Mouse (Mus musculus) thymus, postnatal 36 days (tissue): ENCODE results near the gene F8a.
"Not testable (repeated sequence)": the region's sequence is repeated elsewhere in the genome, so short reads cannot be mapped to it uniquely, and the experiment has no call there.

Experiments used
- DNase-seq, 2 experiments: peaks; one replicate each; pipeline ENCODE4 v3.0.0; 2022; ENCODE audit warnings: mixed read lengths in 2 of 2

The F8a gene

DNA sequence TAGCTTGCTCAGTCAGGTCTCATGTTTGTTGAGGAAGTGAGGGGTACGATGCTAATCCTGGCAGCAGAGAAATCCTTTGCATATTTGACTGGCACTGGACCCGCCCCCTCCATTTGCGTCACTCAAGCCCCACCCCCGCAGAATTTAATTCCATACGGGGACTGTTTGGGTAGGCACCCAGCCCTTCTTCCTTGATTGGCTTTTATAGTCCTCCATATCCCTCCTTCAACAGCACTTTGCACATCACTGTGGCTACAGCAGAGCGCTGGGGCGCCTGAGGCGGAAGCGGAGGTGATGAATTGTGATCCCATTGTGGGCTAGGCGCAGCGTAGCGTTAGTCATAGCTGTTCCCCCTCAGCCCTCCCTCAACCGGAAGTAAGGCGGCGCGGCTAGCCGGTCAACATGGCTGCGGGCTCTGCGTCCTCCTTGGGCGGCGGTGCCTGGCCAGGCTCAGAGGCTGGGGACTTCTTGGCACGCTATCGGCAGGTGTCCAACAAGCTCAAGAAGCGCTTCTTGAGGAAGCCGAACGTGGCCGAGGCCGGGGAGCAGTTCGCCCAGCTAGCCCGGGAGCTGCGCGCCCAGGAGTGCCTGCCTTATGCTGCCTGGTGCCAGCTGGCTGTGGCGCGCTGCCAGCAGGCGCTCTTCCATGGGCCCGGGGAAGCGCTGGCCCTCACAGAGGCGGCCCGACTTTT lies at the start of gene F8a:
F8a (plus strand) TSS at position 378 of the 692 bp plus-strand sequence.
- DNase-seq, result peak; percentile 77 to 81

DNA sequence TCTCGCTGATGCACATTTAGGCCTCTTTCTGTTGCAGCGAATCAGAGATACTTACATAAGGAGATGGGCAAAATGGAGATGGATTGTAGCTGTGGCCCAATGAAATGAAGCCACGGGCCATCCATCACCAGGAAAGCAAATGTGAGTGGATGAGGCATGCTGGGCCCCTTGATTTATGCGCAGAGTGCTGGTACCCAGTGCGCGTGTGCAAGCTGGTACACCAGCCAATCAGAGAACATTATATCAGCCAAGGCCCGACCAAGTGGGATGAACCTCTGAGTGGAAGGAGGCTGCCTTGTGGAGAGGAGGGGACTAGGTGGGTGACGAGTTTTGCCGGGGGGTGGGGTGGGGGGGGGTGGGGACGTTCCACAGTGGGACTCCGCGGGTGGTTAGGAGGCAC lies 36.2 kb upstream of the F8a start, which contains the start of gene Xlr3b:
Xlr3b (plus strand) TSS at position 274 of the 400 bp plus-strand sequence.
- DNase-seq, result peak; percentile 7 to 30

DNA sequence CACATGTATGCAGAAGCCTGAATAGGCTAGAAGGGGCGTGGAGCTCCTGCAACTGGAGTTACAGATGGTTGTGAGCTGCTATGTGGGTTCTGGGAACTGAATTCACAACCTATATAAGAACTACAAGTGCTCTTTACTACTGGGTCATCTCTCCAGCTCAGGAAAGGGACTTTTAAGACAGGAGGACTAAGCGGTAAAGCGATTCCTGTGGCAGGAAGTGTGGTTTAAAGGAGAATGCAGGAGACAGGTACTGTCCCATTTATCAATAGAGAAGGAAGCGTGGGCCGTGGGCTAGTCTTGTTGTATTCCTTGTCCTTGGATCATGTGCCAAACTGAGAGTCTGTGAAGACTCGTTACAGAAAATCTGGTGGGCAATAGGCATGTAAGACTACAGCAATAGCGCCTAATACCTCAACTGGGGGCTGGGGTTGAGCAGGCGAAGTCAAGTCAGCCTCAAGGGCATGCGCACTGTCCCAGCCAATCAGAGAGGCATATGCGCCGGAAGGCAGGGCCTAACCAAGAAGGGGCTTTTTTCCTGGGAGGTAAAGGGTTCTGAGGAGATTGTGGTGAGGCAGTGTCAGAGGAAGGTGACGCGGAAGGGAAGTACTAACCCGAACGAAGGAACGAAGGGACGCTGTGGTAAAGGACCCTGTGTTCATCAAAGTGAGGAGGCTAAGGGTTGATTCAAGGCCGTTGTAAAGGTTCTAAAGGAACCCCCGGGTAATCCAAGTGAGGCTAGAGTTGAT lies 14.1 kb upstream of the F8a start, which contains the start of gene Xlr4b:
Xlr4b (plus strand) TSS at position 515 of the 746 bp plus-strand sequence.
- DNase-seq, result peak; percentile 29 to 40

DNA sequence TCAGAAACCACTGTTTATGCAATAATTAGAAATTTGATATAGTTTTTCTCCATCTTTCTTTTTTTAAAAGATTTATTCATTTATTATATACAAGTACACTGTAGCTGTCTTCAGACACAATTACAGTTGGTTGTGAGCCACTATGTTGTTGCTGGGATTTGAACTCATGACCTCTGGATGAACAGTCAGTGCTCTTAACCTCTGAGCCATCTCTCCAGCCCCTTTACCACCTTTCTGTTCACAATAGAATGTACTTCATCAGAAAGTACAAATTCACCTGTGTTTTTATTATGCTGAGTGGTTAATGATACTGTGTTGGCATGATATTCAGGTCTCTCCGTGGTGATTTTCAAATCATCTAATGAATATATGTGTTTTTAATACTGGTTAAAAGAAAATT lies 2.7 kb upstream of the F8a start:
- DNase-seq, result no peak

DNA sequence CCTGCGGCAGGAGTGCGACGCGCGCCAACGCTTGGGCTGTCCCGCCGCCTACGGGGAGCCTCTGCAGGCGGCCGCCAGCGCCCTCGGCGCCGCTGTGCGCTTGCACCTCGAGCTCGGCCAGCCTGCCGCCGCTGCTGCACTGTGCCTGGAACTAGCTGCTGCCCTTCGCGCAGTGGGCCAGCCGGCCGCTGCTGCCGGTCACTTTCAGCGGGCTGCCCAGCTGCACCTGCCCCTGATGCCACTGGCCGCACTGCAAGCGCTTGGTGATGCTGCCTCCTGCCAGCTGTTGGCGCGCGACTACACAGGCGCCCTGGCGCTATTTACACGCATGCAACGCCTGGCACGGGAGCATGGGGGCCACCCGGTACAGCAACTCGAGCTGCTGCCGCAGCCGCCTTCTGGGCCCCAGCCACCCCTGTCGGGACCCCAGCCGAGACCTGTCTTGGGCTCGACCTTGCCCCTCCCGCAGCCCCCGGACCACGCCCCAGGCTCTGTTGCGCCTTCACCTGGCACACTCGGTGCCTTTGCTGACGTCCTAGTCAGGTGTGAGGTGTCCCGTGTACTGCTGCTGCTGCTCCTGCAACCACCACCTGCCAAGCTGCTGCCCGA lies 619 bp downstream of the F8a start:
- DNase-seq, result peak; percentile 67 to 75

DNA sequence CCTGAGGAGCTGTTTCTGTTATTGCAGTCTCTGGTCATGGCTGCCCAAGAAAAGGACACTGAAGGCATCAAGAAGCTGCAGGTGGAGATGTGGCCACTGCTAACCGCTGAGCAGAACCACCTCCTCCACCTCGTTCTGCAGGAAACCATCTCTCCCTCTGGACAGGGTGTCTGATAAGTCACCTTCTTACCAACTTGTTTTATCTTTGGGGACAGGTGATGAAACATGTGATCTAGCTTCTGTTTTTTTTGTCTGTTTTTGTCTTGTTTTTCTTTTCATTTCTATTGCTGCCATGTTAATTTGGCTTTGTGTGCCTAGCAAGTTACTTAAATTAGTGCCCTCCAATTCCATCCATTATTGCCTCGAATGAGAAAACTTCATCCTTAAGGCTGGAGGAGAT lies 1.2 kb downstream of the F8a start:
- no peak for DNase-seq

DNA sequence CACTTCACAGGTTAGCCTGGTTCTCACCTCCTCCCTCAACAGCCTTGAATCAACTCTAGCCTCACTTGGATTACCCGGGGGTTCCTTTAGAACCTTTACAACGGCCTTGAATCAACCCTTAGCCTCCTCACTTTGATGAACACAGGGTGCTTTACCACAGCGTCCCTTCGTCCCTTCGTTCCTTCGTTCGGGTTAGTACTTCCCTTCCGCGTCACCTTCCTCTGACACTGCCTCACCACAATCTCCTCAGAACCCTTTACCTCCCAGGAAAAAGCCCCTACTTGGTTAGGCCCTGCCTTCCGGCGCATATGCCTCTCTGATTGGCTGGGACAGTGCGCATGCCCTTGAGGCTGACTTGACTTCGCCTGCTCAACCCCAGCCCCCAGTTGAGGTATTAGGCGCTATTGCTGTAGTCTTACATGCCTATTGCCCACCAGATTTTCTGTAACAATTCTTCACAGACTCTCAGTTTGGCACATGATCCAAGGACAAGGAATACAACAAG lies 14.8 kb downstream of the F8a start, which contains the start of gene Xlr4c:
Xlr4c (minus strand) TSS at position 310 of the 505 bp plus-strand sequence.
- DNase-seq, result peak; percentile 6 to 58

DNA sequence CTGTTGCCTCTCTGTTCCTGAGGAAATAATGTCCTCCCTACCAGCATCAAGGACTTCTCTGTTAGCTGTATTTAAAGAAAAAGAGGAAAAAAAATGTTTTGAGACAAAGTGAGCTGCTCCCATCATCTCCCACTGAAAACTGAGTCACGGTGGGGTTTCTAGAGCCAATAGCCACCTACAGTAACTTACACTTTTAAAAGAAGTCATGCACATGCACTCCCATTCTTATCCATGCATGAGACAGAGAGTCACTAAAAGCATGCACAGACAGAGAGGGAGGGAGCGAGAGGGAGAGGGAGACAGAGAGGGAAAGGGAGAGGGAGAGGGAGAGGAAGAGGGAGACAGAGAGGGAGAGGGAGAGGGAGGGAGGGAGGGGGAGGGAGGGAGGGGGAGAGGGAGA lies 34.3 kb downstream of the F8a start:
- DNase-seq, result not testable (repeated sequence)

DNA sequence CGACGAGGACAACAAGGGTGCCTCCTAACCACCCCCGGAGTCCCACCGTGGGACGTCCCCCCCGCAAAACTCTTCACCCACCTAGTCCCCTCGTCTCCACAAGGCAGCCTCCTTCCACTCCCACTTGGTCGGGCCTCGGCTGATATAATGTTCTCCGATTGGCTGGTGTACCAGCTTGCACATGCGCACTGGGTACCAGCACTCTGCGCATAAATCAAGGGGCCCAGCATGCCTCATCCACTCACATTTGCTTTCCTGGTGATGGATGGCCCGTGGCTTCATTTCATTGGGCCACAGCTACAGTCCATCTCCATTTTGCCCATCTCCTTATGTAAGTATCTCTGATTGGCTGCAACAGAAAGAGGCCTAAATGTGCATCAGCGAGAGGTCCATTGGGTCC lies 37.2 kb downstream of the F8a start, which contains the start of gene Xlr3c:
Xlr3c (minus strand) TSS at position 121 of the 400 bp plus-strand sequence.
- DNase-seq, result not testable (repeated sequence)
